ENCODE assay signal across 17 mouse cellular contexts in the genomic region with DNA sequence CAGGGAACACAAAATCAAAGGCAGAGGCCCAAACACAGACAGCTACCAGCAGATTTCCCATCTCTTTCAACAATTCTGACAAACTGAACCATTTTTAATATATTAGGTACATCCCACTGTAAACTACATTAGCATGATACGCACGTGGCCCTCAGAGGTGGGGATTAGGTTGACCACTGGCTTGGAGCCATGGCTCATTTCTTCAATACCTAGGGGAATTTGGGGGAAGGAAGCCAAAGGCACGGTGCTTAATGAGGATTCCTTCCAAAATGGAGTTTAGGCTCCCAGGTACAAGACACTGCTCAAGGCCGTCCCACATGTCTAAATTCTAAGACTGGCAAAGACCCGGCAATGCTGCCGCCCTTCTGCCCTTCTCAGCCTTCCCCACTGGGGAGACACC.
DNase-seq lines count a peak whose midpoint lies in the region; ATAC-seq lines count a peak whose summit lies in the region.
"Had no signal": no experiment of that assay in that cellular context is flagged by ENCODE, and none has a peak within 500 bp of the region (broad histone marks: within the 10 kb centered on the region; RNA-seq: fewer than 3 reads in every experiment).

No protein-coding gene starts in this region.

- H3K36me3 ChIP-seq in neural tube, embryonic 13.5 days, result peaks cover 20% of the 10 kb centered on the region
- H3K36me3 ChIP-seq in neural tube, embryonic 15.5 days, result peaks cover 18% of the 10 kb centered on the region

- H3K4me3 ChIP-seq in neural tube, embryonic 13.5 days, result no peak overlapping the region
- H3K4me3 ChIP-seq in neural tube, embryonic 15.5 days (replicated peaks), result no peak overlapping the region
- H3K4me3 ChIP-seq: embryonic facial prominence, embryonic 10.5 days; forebrain, embryonic 15.5 days; heart, embryonic 13.5 days; hindbrain, embryonic 13.5 days had no signal

- ATAC-seq in neural tube, embryonic 13.5 days (ENCODE audit: low read depth), result no peak
- ATAC-seq in neural tube, embryonic 15.5 days (ENCODE audit: low FRiP score), result no peak
- ATAC-seq: activated CD4-positive, CD25-positive, alpha-beta regulatory T cell, adult 4 months; forebrain, embryonic 15.5 days; hindbrain, postnatal 0 days; Patski had no signal

- 0 out of 2 replicates have a peak overlapping the region, but pooled peaks have one; percentile 3 for H3K27ac ChIP-seq in neural tube, embryonic 13.5 days (replicated peaks)
- H3K27ac ChIP-seq in neural tube, embryonic 15.5 days (replicated peaks), result no peak overlapping the region
- H3K27ac ChIP-seq: embryonic facial prominence, embryonic 10.5 days; heart, embryonic 13.5 days; hindbrain, embryonic 13.5 days; hindbrain, postnatal 0 days had no signal

- H3K4me1 ChIP-seq in neural tube, embryonic 13.5 days (replicated peaks), result peaks cover 47% of the 10 kb centered on the region
- peaks cover 17% of the 10 kb centered on the region for H3K4me1 ChIP-seq in neural tube, embryonic 15.5 days

- no peak overlapping the region for H3K9ac ChIP-seq in neural tube, embryonic 13.5 days
- H3K9ac ChIP-seq in neural tube, embryonic 15.5 days (replicated peaks), result no peak overlapping the region
- H3K9ac ChIP-seq: forebrain, embryonic 15.5 days; heart, embryonic 13.5 days; hindbrain, embryonic 13.5 days had no signal

- no peaks in the 10 kb centered on the region for H3K9me3 ChIP-seq in neural tube, embryonic 13.5 days
- H3K9me3 ChIP-seq in neural tube, embryonic 15.5 days (replicated peaks), result no peaks in the 10 kb centered on the region
- H3K9me3 ChIP-seq: embryonic facial prominence, embryonic 10.5 days; forebrain, embryonic 15.5 days; heart, embryonic 13.5 days; hindbrain, embryonic 13.5 days had no signal

- DNase-seq in cerebellum, adult 9-11 months, result peak; percentile 47
- no peak for DNase-seq in cerebellum, adult 8-10 months
- DNase-seq in heart, adult 11 months, result peak; percentile 91
- no peak for DNase-seq in heart, postnatal 36 days
- DNase-seq in right cerebral cortex, postnatal 25 days, result no peak
- DNase-seq: adrenal gland, postnatal 14 days; cerebellum, adult 18-20 months; gastrocnemius, postnatal 14 days had no signal

- intact Hi-C loops in heart, postnatal 36 days (cut with DNase I), result loop anchor here (2.0 to 5.0 kb wide), 4 partner anchors 70 to 345 kb away; partner anchors contain the start of genes Fam53b and Zranb1

- H3K4me2 ChIP-seq in neural tube, embryonic 13.5 days, result no peak overlapping the region
- no peak overlapping the region for H3K4me2 ChIP-seq in neural tube, embryonic 15.5 days
- H3K4me2 ChIP-seq: forebrain, embryonic 15.5 days; heart, embryonic 13.5 days; hindbrain, embryonic 13.5 days had no signal

- WGBS in neural tube, embryonic 13.5 days, result 89% methylated on average over 6 of the region's 6 CpGs
- WGBS in neural tube, embryonic 15.5 days, result 84% methylated on average over 6 of the region's 6 CpGs

- H3K27me3 ChIP-seq in neural tube, embryonic 13.5 days, result no peaks in the 10 kb centered on the region
- H3K27me3 ChIP-seq in neural tube, embryonic 15.5 days (replicated peaks), result no peaks in the 10 kb centered on the region
- H3K27me3 ChIP-seq: forebrain, embryonic 15.5 days; heart, embryonic 13.5 days; hindbrain, embryonic 13.5 days; Patski had no signal

Comparison
In these comparisons a context has a peak if more than half of its experiments do, and no peak if none do; other contexts are left out.
1. DNase-seq: peak in cerebellum, adult 9-11 months (single experiment) and heart, adult 11 months (single experiment); none in cerebellum, adult 8-10 months (single experiment), heart, postnatal 36 days (0 of 2) and right cerebral cortex, postnatal 25 days (single experiment).